Mouse (Mus musculus): ENCODE data around the gene D430041D05Rik. TPM values are rescaled to one million over a fixed set of nuclear protein-coding genes. Genes with fewer than 3 reads are reported as not detected.
A peak's percentile ranks its signal among the peaks of the same experiment; 100 is the strongest.

D430041D05Rik gene
- polyA plus RNA-seq, 1 experiment = 0.60 TPM

GRCm38 (mm10) chr2:104261741-104262067 is 149.1 kb downstream of the D430041D05Rik start:
- no peaks in the 10 kb centered on the region for H3K79me2 ChIP-seq (ENCODE audit: control insufficient read depth, insufficient read depth)

GRCm38 (mm10) chr2:104260920-104261740 is 149.7 kb downstream of the D430041D05Rik start:
- Histone ChIP-seq H3K79me2 (ENCODE audit: control insufficient read depth, insufficient read depth) (no peaks in the 10 kb centered on the region), H3K4me2 (ENCODE audit: low read depth) (no peak overlapping the region), H3K4me3 (no peak overlapping the region), H3K36me3 (ENCODE audit: control insufficient read depth, insufficient read depth) (no peaks in the 10 kb centered on the region), H3K27me3 (ENCODE audit: control insufficient read depth, insufficient read depth, insufficient read length) (no peaks in the 10 kb centered on the region), H3ac (ENCODE audit: control insufficient read depth, insufficient read length) (no peak overlapping the region)
- TF ChIP-seq MAX (IDR thresholded peaks at IDR 0.05; ENCODE audit: low read depth) = no peak
- no peak for TF ChIP-seq MYOD1 (IDR thresholded peaks at IDR 0.05; ENCODE audit: control insufficient read depth in 1 of 3, insufficient read length in 2 of 3, low read depth in 2 of 3)
- no peak for TF ChIP-seq TCF3 (IDR thresholded peaks at IDR 0.05; ENCODE audit: insufficient read length, low read depth)
- no peak for TF ChIP-seq TCF12 (IDR thresholded peaks at IDR 0.05; ENCODE audit: insufficient read depth, poor library complexity, severe bottlenecking)
- no peak for TF ChIP-seq E2F4 (IDR thresholded peaks at IDR 0.05; ENCODE audit: insufficient read depth)
- TF ChIP-seq MYOG (IDR thresholded peaks at IDR 0.05; ENCODE audit: control insufficient read depth in 1 of 3, insufficient read depth in 1 of 3, insufficient read length in 2 of 3, low read depth in 2 of 3) = no peak
- no peak for TF ChIP-seq CEBPB (IDR thresholded peaks at IDR 0.05; ENCODE audit: insufficient read depth, poor library complexity, severe bottlenecking)

More at GRCm38 (mm10) chr2:104261741-104262067, 149.1 kb downstream of the D430041D05Rik start:
- Histone ChIP-seq H3K4me3 (no peak overlapping the region), H3K36me3 (ENCODE audit: control insufficient read depth, insufficient read depth) (no peaks in the 10 kb centered on the region), H3K27me3 (ENCODE audit: control insufficient read depth, insufficient read depth, insufficient read length) (no peaks in the 10 kb centered on the region), H3ac (ENCODE audit: control insufficient read depth, insufficient read length) (no peak overlapping the region), H3K4me2 (ENCODE audit: low read depth) (no peak overlapping the region)
- TF ChIP-seq E2F4 (IDR thresholded peaks at IDR 0.05; ENCODE audit: insufficient read depth) = no peak
- no peak for TF ChIP-seq POLR2AphosphoS2 (IDR thresholded peaks at IDR 0.05; ENCODE audit: insufficient read length, low read depth)
- no peak for TF ChIP-seq SRF (IDR thresholded peaks at IDR 0.05; ENCODE audit: control insufficient read depth, insufficient read length, low read depth)
- TF ChIP-seq MYOG (IDR thresholded peaks at IDR 0.05; ENCODE audit: control insufficient read depth in 1 of 3, insufficient read depth in 1 of 3, insufficient read length in 2 of 3, low read depth in 2 of 3) = no peak
- TF ChIP-seq USF1 (IDR thresholded peaks at IDR 0.05; ENCODE audit: low read depth) = no peak

- no peaks in the 10 kb centered on the region for H3K27me3 ChIP-seq (ENCODE audit: control insufficient read depth, insufficient read depth, insufficient read length)
- H3ac ChIP-seq (ENCODE audit: control insufficient read depth, insufficient read length) = no peak overlapping the region
- no peaks in the 10 kb centered on the region for H3K79me2 ChIP-seq (ENCODE audit: control insufficient read depth, insufficient read depth)
- no peaks in the 10 kb centered on the region for H3K36me3 ChIP-seq (ENCODE audit: control insufficient read depth, insufficient read depth)
- peak overlapping the region; percentile 11 for H3K4me3 ChIP-seq
- H3K4me2 ChIP-seq (ENCODE audit: low read depth) = peak overlapping the region; percentile 77
- TF ChIP-seq REST (IDR thresholded peaks at IDR 0.05; ENCODE audit: insufficient read depth, insufficient read length) (no peak), TCF12 (IDR thresholded peaks at IDR 0.05; ENCODE audit: insufficient read depth, poor library complexity, severe bottlenecking) (peak; percentile 39), CEBPB (IDR thresholded peaks at IDR 0.05; ENCODE audit: insufficient read depth, poor library complexity, severe bottlenecking) (no peak), TCF3 (IDR thresholded peaks at IDR 0.05; ENCODE audit: insufficient read length, low read depth) (peak; percentile 42), MYOG (IDR thresholded peaks at IDR 0.05; ENCODE audit: control insufficient read depth in 1 of 3, insufficient read depth in 1 of 3, insufficient read length in 2 of 3, low read depth in 2 of 3) (peak; percentile 81 to 91 (median 85)), MYOD1 (IDR thresholded peaks at IDR 0.05; ENCODE audit: control insufficient read depth in 1 of 3, insufficient read length in 2 of 3, low read depth in 2 of 3) (peak; percentile 28 to 93 (median 93))
Observed at GRCm38 (mm10) chr2:104256585-104256984, 154.2 kb downstream of the D430041D05Rik start.

GRCm38 (mm10) chr2:104254944-104255343 is 155.9 kb downstream of the D430041D05Rik start:
- Histone ChIP-seq H3K4me2 (ENCODE audit: low read depth) (no peak overlapping the region), H3K79me2 (ENCODE audit: control insufficient read depth, insufficient read depth) (no peaks in the 10 kb centered on the region)
- TF ChIP-seq POLR2AphosphoS2 (IDR thresholded peaks at IDR 0.05; ENCODE audit: insufficient read length, low read depth) = no peak
- peak in 2 of 3 experiments; percentile 58 to 74 for TF ChIP-seq MYOD1 (IDR thresholded peaks at IDR 0.05; ENCODE audit: control insufficient read depth in 1 of 3, insufficient read length in 2 of 3, low read depth in 2 of 3)
- TF ChIP-seq MYOG (IDR thresholded peaks at IDR 0.05; ENCODE audit: control insufficient read depth in 1 of 3, insufficient read depth in 1 of 3, insufficient read length in 2 of 3, low read depth in 2 of 3) = peak in 1 of 3 experiments; percentile 55
- peak; percentile 9 for TF ChIP-seq TCF3 (IDR thresholded peaks at IDR 0.05; ENCODE audit: insufficient read length, low read depth)

GRCm38 (mm10) chr2:104253341-104253740 is 157.5 kb downstream of the D430041D05Rik start:
- no peaks in the 10 kb centered on the region for H3K36me3 ChIP-seq (ENCODE audit: control insufficient read depth, insufficient read depth)
- H3K79me2 ChIP-seq (ENCODE audit: control insufficient read depth, insufficient read depth) = no peaks in the 10 kb centered on the region
- no peaks in the 10 kb centered on the region for H3K27me3 ChIP-seq (ENCODE audit: control insufficient read depth, insufficient read depth, insufficient read length)
- H3K4me3 ChIP-seq = no peak overlapping the region
- H3K4me2 ChIP-seq (ENCODE audit: low read depth) = no peak overlapping the region
- H3ac ChIP-seq (ENCODE audit: control insufficient read depth, insufficient read length) = no peak overlapping the region
- TF ChIP-seq TCF12 (IDR thresholded peaks at IDR 0.05; ENCODE audit: insufficient read depth, poor library complexity, severe bottlenecking) (no peak), SRF (IDR thresholded peaks at IDR 0.05; ENCODE audit: control insufficient read depth, insufficient read length, low read depth) (no peak), E2F4 (IDR thresholded peaks at IDR 0.05; ENCODE audit: insufficient read depth) (no peak), POLR2AphosphoS2 (IDR thresholded peaks at IDR 0.05; ENCODE audit: insufficient read length, low read depth) (no peak), MYOG (IDR thresholded peaks at IDR 0.05; ENCODE audit: control insufficient read depth in 1 of 3, insufficient read depth in 1 of 3, insufficient read length in 2 of 3, low read depth in 2 of 3) (no peak), TCF3 (IDR thresholded peaks at IDR 0.05; ENCODE audit: insufficient read length, low read depth) (no peak), POLR2A (IDR thresholded peaks at IDR 0.05; ENCODE audit: insufficient read length, low read depth) (no peak), MYOD1 (IDR thresholded peaks at IDR 0.05; ENCODE audit: control insufficient read depth in 1 of 3, insufficient read length in 2 of 3, low read depth in 2 of 3) (no peak), USF1 (IDR thresholded peaks at IDR 0.05; ENCODE audit: low read depth) (no peak), MAX (IDR thresholded peaks at IDR 0.05; ENCODE audit: low read depth) (no peak), REST (IDR thresholded peaks at IDR 0.05; ENCODE audit: insufficient read depth, insufficient read length) (no peak), CEBPB (IDR thresholded peaks at IDR 0.05; ENCODE audit: insufficient read depth, poor library complexity, severe bottlenecking) (no peak)

More at GRCm38 (mm10) chr2:104254944-104255343, 155.9 kb downstream of the D430041D05Rik start:
- Histone ChIP-seq H3ac (ENCODE audit: control insufficient read depth, insufficient read length) (no peak overlapping the region), H3K27me3 (ENCODE audit: control insufficient read depth, insufficient read depth, insufficient read length) (no peaks in the 10 kb centered on the region), H3K4me3 (no peak overlapping the region), H3K36me3 (ENCODE audit: control insufficient read depth, insufficient read depth) (no peaks in the 10 kb centered on the region)

All from myocyte (in vitro differentiated cells).